Mouse (Mus musculus) embryonic fibroblast, embryonic 13.5 days (primary cell): ENCODE results near the gene Pmfbp1. TPM values are rescaled to one million over a fixed set of nuclear protein-coding genes. Genes with fewer than 3 reads are reported as not detected.

Experiments used
- H3K27ac ChIP-seq: 2 replicates; pipeline ENCODE4 v1.5.1; 2012; ENCODE audit warnings: low read length, control low read depth, inconsistent platforms; ENCODE audit not compliant: insufficient read depth
- H3K4me1 ChIP-seq: 2 replicates; pipeline ENCODE4 v1.6.1; 2011; ENCODE audit warnings: low read length; ENCODE audit not compliant: control insufficient read depth, insufficient read depth
- H3K4me3 ChIP-seq: 2 replicates; pipeline ENCODE4 v1.5.1; 2011; ENCODE audit warnings: mild to moderate bottlenecking, control low read depth, low read length; ENCODE audit not compliant: insufficient read depth
- CTCF ChIP-seq: IDR thresholded peaks from 2 replicates; pipeline ENCODE4 v1.5.1; 2011; ENCODE audit warnings: mild to moderate bottlenecking, control low read depth, low read length, moderate library complexity, borderline replicate concordance; ENCODE audit not compliant: insufficient read depth
- POLR2A ChIP-seq: IDR thresholded peaks from 2 replicates; pipeline ENCODE4 v1.6.1; 2011; ENCODE audit warnings: low read depth, mild to moderate bottlenecking, control low read depth, low read length, moderate library complexity
- polyA plus RNA-seq: library from polyadenylated mRNA; stranded (reverse); fragments of >200 nt; gene quantifications from 2 replicates; pipeline ENCODE4 v1.2.4, GENCODE M21; 2011; ENCODE audit warnings: low read depth; ENCODE audit not compliant: missing spikeins, insufficient read length

Pmfbp1 gene
- polyA plus RNA-seq, 1 experiment = not detected

DNA sequence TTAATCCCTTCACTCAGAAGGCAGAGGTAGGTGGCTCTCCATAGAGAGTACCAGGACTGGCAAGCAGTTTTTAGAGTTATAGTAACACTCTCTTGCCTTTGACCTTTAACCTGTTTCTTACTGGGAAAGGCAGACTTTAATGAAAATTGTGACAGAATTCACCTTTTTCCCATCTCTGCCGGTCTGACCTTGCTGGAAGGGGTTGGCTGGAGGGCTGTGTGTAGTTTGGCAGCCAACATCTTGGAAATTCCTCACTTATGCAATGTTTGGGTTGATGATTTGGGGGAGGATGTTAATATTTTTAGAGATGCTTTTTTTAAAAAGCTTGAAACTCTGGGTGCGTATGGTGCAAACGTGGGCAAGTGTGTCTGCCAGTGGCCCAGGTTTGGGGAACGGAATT lies 90.5 kb downstream of the Pmfbp1 start:
- TF ChIP-seq CTCF = no peak
- no peak for TF ChIP-seq POLR2A
- Histone ChIP-seq H3K4me3 (no peak overlapping the region), H3K4me1 (no peaks in the 10 kb centered on the region), H3K27ac (no peak overlapping the region)

DNA sequence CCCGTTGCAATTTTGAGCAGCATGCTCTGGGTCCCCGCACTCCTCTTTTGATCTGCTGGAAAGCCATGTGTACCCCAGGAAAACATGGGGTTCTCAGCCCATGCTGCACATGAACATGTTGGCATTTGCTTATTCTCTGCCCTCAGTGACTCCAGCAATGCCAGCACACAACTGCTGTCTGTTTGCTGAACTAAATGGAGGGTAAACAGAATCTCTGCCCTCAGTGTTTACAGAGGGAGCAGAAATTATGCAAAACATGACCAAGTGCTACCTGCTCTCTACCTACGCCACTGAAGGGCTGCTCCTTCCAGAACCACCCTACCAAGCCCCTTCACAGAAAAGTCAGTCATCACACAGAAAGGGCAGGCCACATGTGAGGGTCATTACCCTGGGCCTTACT lies 91.0 kb downstream of the Pmfbp1 start:
- Histone ChIP-seq H3K4me3 (no peak overlapping the region), H3K4me1 (no peaks in the 10 kb centered on the region), H3K27ac (no peak overlapping the region)
- TF ChIP-seq CTCF (no peak), POLR2A (no peak)

DNA sequence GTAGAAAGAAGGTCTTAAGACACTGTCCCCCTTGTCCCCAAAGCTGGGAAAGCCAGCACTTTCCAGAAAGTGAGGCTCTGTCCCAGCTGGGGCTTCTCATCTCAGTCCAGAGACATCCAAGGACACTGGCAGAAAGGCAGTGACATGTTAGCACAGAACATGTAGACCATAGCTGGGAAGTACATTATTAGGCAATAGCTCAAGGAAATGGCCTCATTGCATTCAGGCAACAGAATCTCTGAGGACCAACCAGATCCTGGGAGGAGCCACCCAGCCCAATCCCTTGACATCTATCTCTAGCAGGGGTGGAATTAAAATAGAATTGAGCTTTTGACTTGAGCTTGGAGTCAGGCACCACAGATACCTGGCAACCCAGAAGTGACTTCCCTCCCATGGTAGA lies 91.8 kb downstream of the Pmfbp1 start:
- TF ChIP-seq CTCF = no peak
- no peak for TF ChIP-seq POLR2A
- Histone ChIP-seq H3K27ac (no peak overlapping the region), H3K4me3 (no peak overlapping the region), H3K4me1 (no peaks in the 10 kb centered on the region)

DNA sequence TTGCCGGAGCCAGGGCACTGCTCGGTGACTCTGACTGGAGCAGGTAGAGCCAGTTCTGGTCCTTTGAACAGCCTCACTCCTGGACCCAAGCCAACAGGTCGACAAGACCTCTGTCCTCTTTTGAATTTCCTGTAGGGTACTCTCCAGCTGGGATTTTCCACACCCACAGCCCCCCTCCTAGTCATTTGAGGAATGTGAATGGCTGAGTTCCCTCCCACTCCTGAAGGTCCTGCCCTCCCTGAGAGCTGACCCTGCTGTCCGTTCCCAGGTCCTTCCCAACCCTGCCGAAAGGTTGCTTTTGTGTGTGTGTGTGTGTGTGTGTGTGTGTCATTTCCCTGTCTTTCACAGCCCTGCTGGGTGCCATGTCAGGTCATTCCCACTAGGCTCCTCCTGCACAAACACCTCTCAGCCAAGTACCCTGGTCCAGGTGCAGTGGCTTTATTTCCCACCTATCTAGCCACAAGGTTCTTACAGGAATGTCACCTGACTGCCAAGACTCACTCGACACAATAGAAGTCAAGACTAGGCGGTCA lies 93.2 kb downstream of the Pmfbp1 start:
- no peak overlapping the region for H3K4me3 ChIP-seq
- no peaks in the 10 kb centered on the region for H3K4me1 ChIP-seq
- H3K27ac ChIP-seq = no peak overlapping the region
- no peak for TF ChIP-seq CTCF

DNA sequence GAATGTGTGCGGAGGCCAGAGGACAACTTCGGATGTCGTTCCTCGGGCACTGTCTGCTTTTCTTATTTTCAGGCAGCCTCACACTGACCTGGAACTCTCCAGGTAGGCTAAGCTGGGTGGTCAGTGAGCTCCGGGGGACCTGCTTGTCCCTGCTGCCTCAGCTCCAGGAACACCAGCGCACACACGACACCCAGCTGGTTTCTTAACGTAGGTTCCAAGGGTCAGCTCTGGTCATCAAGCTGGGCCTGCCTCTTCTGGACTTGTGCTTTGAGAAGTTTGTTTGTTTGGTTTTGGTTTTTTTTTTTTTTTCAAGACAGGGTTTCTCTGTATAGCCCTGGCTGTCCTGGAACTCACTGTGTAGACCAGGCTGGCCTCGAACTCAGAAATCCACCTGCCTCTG lies 97.1 kb downstream of the Pmfbp1 start:
- TF ChIP-seq POLR2A = no peak
- no peak for TF ChIP-seq CTCF

DNA sequence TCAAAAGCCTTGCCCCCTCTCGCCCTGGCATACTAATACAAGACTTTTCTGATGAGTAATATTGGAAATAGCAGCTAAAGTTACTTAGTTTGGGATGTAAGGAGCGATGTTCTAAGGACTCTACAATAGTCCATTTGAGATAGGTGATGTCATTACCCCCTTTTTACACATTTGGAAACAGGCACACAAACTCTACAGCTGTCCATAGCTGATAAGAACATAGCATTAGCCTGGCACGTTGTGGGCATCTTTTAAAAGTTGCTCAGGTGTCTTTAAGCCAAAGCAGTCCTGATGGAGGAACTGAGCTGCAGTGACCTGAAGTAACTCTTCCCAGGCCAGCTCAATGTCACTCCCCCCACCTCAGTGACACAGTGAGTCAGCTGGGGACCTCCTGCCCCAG lies 97.5 kb downstream of the Pmfbp1 start:
- TF ChIP-seq POLR2A (no peak), CTCF (no peak)
- H3K4me1 ChIP-seq = no peaks in the 10 kb centered on the region
- H3K27ac ChIP-seq = no peak overlapping the region
- H3K4me3 ChIP-seq = no peak overlapping the region

More for the DNA sequence above, 97.1 kb downstream of the Pmfbp1 start:
- Histone ChIP-seq H3K4me3 (no peak overlapping the region), H3K4me1 (no peaks in the 10 kb centered on the region), H3K27ac (no peak overlapping the region)

DNA sequence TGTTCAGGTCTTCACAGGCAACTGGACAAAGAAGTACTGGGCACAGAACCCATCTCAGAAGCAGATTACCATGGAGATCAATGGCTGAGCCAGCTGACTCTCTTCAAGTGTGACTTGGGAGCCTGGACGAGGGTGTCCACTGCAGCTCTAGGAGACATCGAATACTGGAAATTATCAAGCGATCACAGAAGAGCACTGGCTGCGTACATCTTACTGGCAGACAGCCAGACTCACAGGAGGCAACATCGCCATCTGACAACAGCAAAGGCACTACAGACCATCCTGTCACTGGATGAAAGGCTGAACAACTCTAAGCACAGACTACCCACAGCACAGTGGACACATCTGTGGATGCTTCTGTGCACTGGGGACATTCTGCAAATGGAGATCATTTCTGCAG lies 98.3 kb downstream of the Pmfbp1 start:
- no peaks in the 10 kb centered on the region for H3K4me1 ChIP-seq
- TF ChIP-seq CTCF (no peak), POLR2A (no peak)
- no peak overlapping the region for H3K27ac ChIP-seq
- H3K4me3 ChIP-seq = no peak overlapping the region

Other genes with a start within 250 kb of the Pmfbp1 start
- gene Dhx38, start 71.8 kb downstream of the Pmfbp1 start, polyA plus RNA-seq = 23.0 and 23.3 TPM in 2 replicates
- gene Txnl4b, start 71.9 kb downstream of the Pmfbp1 start, polyA plus RNA-seq = 8.2 and 13.1 TPM in 2 replicates
- gene Hp, start 85.1 kb downstream of the Pmfbp1 start, polyA plus RNA-seq = 0.39 TPM in 1 of 2 replicates, not detected in the other
- gene Dhodh, start 114.6 kb downstream of the Pmfbp1 start, polyA plus RNA-seq = 8.0 and 10.6 TPM in 2 replicates
- not detected in 2 replicates for gene Pkd1l3, start 120.5 kb downstream of the Pmfbp1 start, polyA plus RNA-seq
- 72.9 and 74.4 TPM in 2 replicates for gene Ist1, start 199.2 kb downstream of the Pmfbp1 start, polyA plus RNA-seq
- 10.9 and 14.6 TPM in 2 replicates for gene Zfp821, start 211.5 kb downstream of the Pmfbp1 start, polyA plus RNA-seq
- 25.3 and 32.0 TPM in 2 replicates for gene Atxn1l, start 243.7 kb downstream of the Pmfbp1 start, polyA plus RNA-seq